ENCODE assay signal across 44 mouse cellular contexts in the genomic region with DNA sequence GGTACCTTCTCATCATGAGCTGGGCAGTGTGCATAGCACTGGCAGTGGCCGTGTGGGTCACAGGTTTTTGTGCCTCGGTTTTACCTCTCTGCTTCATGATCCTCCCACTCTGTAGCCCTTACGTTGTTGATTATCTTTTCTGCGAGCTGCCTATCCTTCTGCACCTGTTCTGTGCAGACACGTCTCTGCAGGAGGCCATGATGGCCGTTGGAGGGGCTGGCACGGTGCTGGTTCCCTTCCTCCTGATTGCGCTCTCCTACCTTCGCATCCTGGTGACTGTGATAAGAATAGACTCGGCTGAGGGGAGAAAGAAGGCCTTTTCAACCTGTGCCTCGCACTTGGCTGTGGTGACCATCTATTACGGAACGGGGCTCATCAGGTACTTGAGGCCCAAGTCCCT. TPM values are rescaled to one million over a fixed set of nuclear protein-coding genes. Genes with fewer than 3 reads are reported as not detected.
"Had no signal": no experiment of that assay in that cellular context is flagged by ENCODE, and none has a peak within 500 bp of the region (broad histone marks: within the 10 kb centered on the region; RNA-seq: fewer than 3 reads in every experiment).

No protein-coding gene starts in this region.

- H3K27ac ChIP-seq: heart, embryonic 10.5 days; hindbrain, embryonic 13.5 days; hindbrain, embryonic 15.5 days; hindbrain, postnatal 0 days; kidney, embryonic 15.5 days; kidney, postnatal 0 days; limb, embryonic 13.5 days; limb, embryonic 15.5 days; liver, embryonic 12.5 days; liver, embryonic 15.5 days had no signal

- H3K9me3 ChIP-seq: heart, embryonic 10.5 days; heart, embryonic 12.5 days; hindbrain, embryonic 13.5 days; hindbrain, embryonic 15.5 days; kidney, embryonic 15.5 days; limb, embryonic 13.5 days; limb, embryonic 15.5 days; liver, embryonic 12.5 days; liver, embryonic 15.5 days had no signal

- H3K9ac ChIP-seq: heart, embryonic 12.5 days; hindbrain, embryonic 13.5 days; hindbrain, embryonic 15.5 days; kidney, embryonic 15.5 days; limb, embryonic 13.5 days; limb, embryonic 15.5 days; liver, embryonic 12.5 days; liver, embryonic 15.5 days had no signal

- H3K4me3 ChIP-seq: heart, embryonic 10.5 days; heart, embryonic 12.5 days; hindbrain, embryonic 13.5 days; hindbrain, embryonic 15.5 days; kidney, embryonic 15.5 days; limb, embryonic 13.5 days; limb, embryonic 15.5 days; liver, embryonic 12.5 days; liver, embryonic 15.5 days had no signal

- H3K36me3 ChIP-seq: heart, embryonic 10.5 days; heart, embryonic 12.5 days; hindbrain, embryonic 13.5 days; hindbrain, embryonic 15.5 days; kidney, embryonic 15.5 days; limb, embryonic 13.5 days; limb, embryonic 15.5 days; liver, embryonic 12.5 days; liver, embryonic 15.5 days had no signal

- H3K27me3 ChIP-seq: hindbrain, embryonic 13.5 days; hindbrain, embryonic 15.5 days; kidney, embryonic 15.5 days; limb, embryonic 13.5 days; limb, embryonic 15.5 days; liver, embryonic 12.5 days; liver, embryonic 15.5 days had no signal

- H3K4me1 ChIP-seq: heart, embryonic 10.5 days; heart, embryonic 12.5 days; hindbrain, embryonic 13.5 days; hindbrain, embryonic 15.5 days; kidney, embryonic 15.5 days; limb, embryonic 13.5 days; limb, embryonic 15.5 days; liver, embryonic 15.5 days had no signal

- DNase-seq: gastrocnemius, postnatal 14 days; gastrocnemius, postnatal 36 days; heart, adult 18-20 months; heart, postnatal 14 days; heart, postnatal 36 days; kidney, adult 11 months; kidney, adult 2 months; kidney, adult 9 months; kidney, postnatal 14 days; kidney, postnatal 36 days; layer of hippocampus, adult 9-11 months; layer of hippocampus, postnatal 36 days; left cerebral cortex, postnatal 4 days had no signal

RNA-seq across cellular contexts. Expression of a gene that starts 2.9 kb away (rescaled TPM):
- total RNA-seq: gastrocnemius, adult 18-20 months; gastrocnemius, adult 8-10 months; gastrocnemius, postnatal 14 days; gastrocnemius, postnatal 36 days; granulocyte monocyte progenitor cell, adult 5-6 weeks; heart, adult 18-20 months; heart, adult 8-10 months; heart, postnatal 14 days; heart, postnatal 36 days; hematopoietic stem cell, adult 5-6 weeks; layer of hippocampus, adult 18-20 months; layer of hippocampus, adult 8-10 months; layer of hippocampus, postnatal 14 days; layer of hippocampus, postnatal 36 days; left cerebral cortex, adult 18-20 months; left cerebral cortex, adult 8-10 months; left cerebral cortex, postnatal 10 days; left cerebral cortex, postnatal 25 days; left cerebral cortex, postnatal 4 days; liver, adult 2 months had no signal
- polyA plus RNA-seq: heart, embryonic 10.5 days; heart, embryonic 12.5 days; heart, embryonic 14.5 days; heart, embryonic 16.5 days; hindbrain, embryonic 11.5 days; hindbrain, embryonic 13.5 days; intestine, embryonic 14.5 days; intestine, embryonic 16.5 days; kidney, adult 2 months; kidney, embryonic 15.5 days; kidney, postnatal 0 days; large intestine, adult 2 months; limb, embryonic 11.5 days; limb, embryonic 13.5 days; limb, embryonic 15.5 days; liver, adult 2 months; liver, embryonic 12.5 days; liver, embryonic 15.5 days had no signal

RNA-seq across cellular contexts. Expression of a gene that starts 18.0 kb away (rescaled TPM):
- total RNA-seq: gastrocnemius, adult 18-20 months; gastrocnemius, adult 8-10 months; gastrocnemius, postnatal 14 days; gastrocnemius, postnatal 36 days; granulocyte monocyte progenitor cell, adult 5-6 weeks; hematopoietic stem cell, adult 5-6 weeks; hindbrain, postnatal 0 days; layer of hippocampus, adult 18-20 months; layer of hippocampus, adult 8-10 months; layer of hippocampus, postnatal 14 days; layer of hippocampus, postnatal 36 days; left cerebral cortex, adult 18-20 months; left cerebral cortex, adult 8-10 months; left cerebral cortex, postnatal 10 days; left cerebral cortex, postnatal 25 days; left cerebral cortex, postnatal 4 days; liver, adult 2 months had no signal
- polyA plus RNA-seq: heart, embryonic 10.5 days; heart, embryonic 12.5 days; heart, embryonic 14.5 days; heart, embryonic 16.5 days; hindbrain, embryonic 11.5 days; hindbrain, embryonic 13.5 days; hindbrain, embryonic 15.5 days; hindbrain, postnatal 0 days; kidney, adult 2 months; kidney, embryonic 15.5 days; kidney, postnatal 0 days; limb, embryonic 11.5 days; limb, embryonic 13.5 days; limb, embryonic 15.5 days; liver, adult 2 months; liver, embryonic 12.5 days; liver, embryonic 15.5 days had no signal

RNA-seq across cellular contexts. Expression of a gene that starts 20.3 kb away (rescaled TPM):
- total RNA-seq: gastrocnemius, adult 18-20 months; gastrocnemius, adult 8-10 months; gastrocnemius, postnatal 14 days; gastrocnemius, postnatal 36 days; granulocyte monocyte progenitor cell, adult 5-6 weeks; heart, adult 18-20 months; heart, adult 8-10 months; heart, postnatal 14 days; heart, postnatal 36 days; hematopoietic stem cell, adult 5-6 weeks; hindbrain, postnatal 0 days; layer of hippocampus, adult 18-20 months; layer of hippocampus, adult 8-10 months; layer of hippocampus, postnatal 14 days; layer of hippocampus, postnatal 36 days; left cerebral cortex, adult 18-20 months; left cerebral cortex, adult 8-10 months; left cerebral cortex, postnatal 10 days; left cerebral cortex, postnatal 25 days; left cerebral cortex, postnatal 4 days; liver, adult 2 months had no signal
- polyA plus RNA-seq: heart, embryonic 10.5 days; heart, embryonic 12.5 days; heart, embryonic 14.5 days; heart, embryonic 16.5 days; hindbrain, embryonic 11.5 days; hindbrain, embryonic 13.5 days; hindbrain, embryonic 15.5 days; hindbrain, postnatal 0 days; intestine, embryonic 14.5 days; intestine, embryonic 16.5 days; kidney, adult 2 months; kidney, embryonic 15.5 days; kidney, postnatal 0 days; large intestine, adult 2 months; limb, embryonic 11.5 days; limb, embryonic 13.5 days; limb, embryonic 15.5 days; liver, adult 2 months; liver, embryonic 12.5 days; liver, embryonic 15.5 days had no signal

RNA-seq across cellular contexts. Expression of a gene that starts 27.5 kb away (rescaled TPM):
- total RNA-seq: gastrocnemius, adult 18-20 months; gastrocnemius, adult 8-10 months; gastrocnemius, postnatal 14 days; gastrocnemius, postnatal 36 days; granulocyte monocyte progenitor cell, adult 5-6 weeks; heart, adult 18-20 months; heart, adult 8-10 months; heart, postnatal 14 days; hematopoietic stem cell, adult 5-6 weeks; hindbrain, postnatal 0 days; layer of hippocampus, adult 18-20 months; layer of hippocampus, adult 8-10 months; layer of hippocampus, postnatal 14 days; layer of hippocampus, postnatal 36 days; left cerebral cortex, adult 18-20 months; left cerebral cortex, adult 8-10 months; left cerebral cortex, postnatal 10 days; left cerebral cortex, postnatal 25 days; left cerebral cortex, postnatal 4 days; liver, adult 2 months had no signal
- polyA plus RNA-seq: heart, embryonic 10.5 days; heart, embryonic 12.5 days; heart, embryonic 14.5 days; hindbrain, embryonic 11.5 days; hindbrain, embryonic 13.5 days; hindbrain, embryonic 15.5 days; intestine, embryonic 14.5 days; intestine, embryonic 16.5 days; kidney, adult 2 months; kidney, embryonic 15.5 days; kidney, postnatal 0 days; large intestine, adult 2 months; limb, embryonic 11.5 days; limb, embryonic 13.5 days; limb, embryonic 15.5 days; liver, adult 2 months; liver, embryonic 12.5 days; liver, embryonic 15.5 days had no signal

RNA-seq across cellular contexts. Expression of a gene that starts 32.5 kb away (rescaled TPM):
- total RNA-seq: gastrocnemius, adult 18-20 months; gastrocnemius, adult 8-10 months; gastrocnemius, postnatal 14 days; gastrocnemius, postnatal 36 days; granulocyte monocyte progenitor cell, adult 5-6 weeks; heart, adult 18-20 months; heart, adult 8-10 months; heart, postnatal 14 days; heart, postnatal 36 days; hematopoietic stem cell, adult 5-6 weeks; hindbrain, postnatal 0 days; layer of hippocampus, adult 8-10 months; layer of hippocampus, postnatal 14 days; layer of hippocampus, postnatal 36 days; left cerebral cortex, adult 18-20 months; left cerebral cortex, adult 8-10 months; left cerebral cortex, postnatal 10 days; left cerebral cortex, postnatal 25 days; left cerebral cortex, postnatal 4 days; liver, adult 2 months had no signal
- polyA plus RNA-seq: heart, embryonic 10.5 days; heart, embryonic 12.5 days; heart, embryonic 14.5 days; heart, embryonic 16.5 days; hindbrain, embryonic 11.5 days; hindbrain, embryonic 13.5 days; hindbrain, embryonic 15.5 days; hindbrain, postnatal 0 days; intestine, embryonic 16.5 days; kidney, adult 2 months; kidney, embryonic 15.5 days; kidney, postnatal 0 days; limb, embryonic 11.5 days; limb, embryonic 13.5 days; limb, embryonic 15.5 days; liver, adult 2 months; liver, embryonic 12.5 days; liver, embryonic 15.5 days had no signal
